Mouse (Mus musculus) mouse embryonic stem cell (cell line): Measurements from ENCODE around the gene Sh2d3c.

Source experiments
- in situ Hi-C, 2 experiments: fragments of 300-500 bp; cut with MboI; formaldehyde crosslinking; loops; 1 replicate in 1 of 2; 3 replicates in 1 of 2; pipeline ENCODE4 v1.14.3; 2019 to 2020; ENCODE audit warnings: low sequenced_read_pairs in 2 of 2, low pct_unique_long_range_greater_than_20kb in 1 of 2, mixed read lengths in 1 of 2; ENCODE audit not compliant: unreplicated experiment in 1 of 2

Gene Sh2d3c

DNA sequence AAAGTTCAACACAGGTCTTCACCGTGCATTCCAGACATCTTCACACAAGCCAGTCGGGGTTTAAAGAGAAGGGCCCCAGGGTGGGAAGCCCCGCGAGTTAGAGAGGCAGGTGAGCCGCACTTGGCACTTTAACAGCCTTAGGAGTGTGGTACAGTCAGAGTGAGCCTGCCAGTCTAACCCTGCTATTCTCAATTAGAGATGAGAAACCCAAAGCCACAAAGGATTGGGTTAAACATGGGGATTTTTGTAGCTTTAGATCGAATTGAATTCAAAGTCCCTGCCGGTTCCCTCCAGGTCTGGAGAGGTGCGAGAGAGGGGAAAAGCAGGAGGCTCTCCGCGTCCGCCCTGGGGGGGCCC, 20.0 kb downstream of the Sh2d3c start, which contains the start of gene 6330409D20Rik:
TSS of gene 6330409D20Rik (minus strand) at position 101 of the 357 bp plus-strand sequence.
- in situ Hi-C loops, result no loop called here

DNA sequence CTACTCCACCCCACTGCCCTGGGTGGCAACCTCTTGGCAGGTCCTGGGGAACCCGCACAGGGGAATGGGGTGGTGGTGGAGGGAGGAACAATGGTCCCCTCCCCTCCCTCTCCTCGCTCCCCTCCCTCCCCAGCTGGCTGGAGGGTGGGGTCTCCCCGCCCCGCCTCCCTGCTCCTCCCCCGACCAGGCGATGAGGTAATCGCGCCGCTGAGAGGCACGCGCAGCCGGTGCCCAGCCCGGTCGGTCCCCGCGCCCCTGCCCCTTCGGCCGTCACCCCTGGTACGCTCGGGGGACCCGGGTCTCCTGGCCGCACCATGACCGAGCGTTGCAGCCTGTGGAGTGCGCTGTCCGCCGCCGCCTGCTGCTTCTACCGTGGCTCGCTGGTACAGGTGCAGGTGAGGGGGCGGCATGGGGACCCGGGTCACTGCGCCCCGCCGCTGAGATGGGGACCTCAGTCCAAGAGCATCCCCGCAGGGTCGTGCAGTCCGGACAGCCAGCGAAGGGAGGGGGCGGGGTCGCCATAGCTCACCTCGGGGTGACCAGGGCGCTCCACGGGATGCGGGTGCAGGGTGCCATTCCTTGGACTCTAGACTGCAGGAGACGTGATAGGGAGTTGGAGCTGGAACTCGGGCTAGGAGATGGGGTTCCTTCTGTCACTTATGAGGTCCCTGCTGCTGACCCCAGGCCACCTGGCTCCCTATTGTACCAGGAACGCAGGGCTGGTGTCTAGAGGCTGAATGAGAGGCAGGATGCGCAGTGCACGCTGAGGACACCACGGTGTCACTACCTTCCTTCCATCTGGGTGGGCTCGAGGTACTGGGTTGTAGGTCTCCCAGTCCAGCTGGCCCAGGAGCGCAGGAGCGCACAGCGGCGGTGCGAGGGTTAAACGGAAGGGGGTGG, 20.7 kb downstream of the Sh2d3c start:
- in situ Hi-C loops, result no loop called here

DNA sequence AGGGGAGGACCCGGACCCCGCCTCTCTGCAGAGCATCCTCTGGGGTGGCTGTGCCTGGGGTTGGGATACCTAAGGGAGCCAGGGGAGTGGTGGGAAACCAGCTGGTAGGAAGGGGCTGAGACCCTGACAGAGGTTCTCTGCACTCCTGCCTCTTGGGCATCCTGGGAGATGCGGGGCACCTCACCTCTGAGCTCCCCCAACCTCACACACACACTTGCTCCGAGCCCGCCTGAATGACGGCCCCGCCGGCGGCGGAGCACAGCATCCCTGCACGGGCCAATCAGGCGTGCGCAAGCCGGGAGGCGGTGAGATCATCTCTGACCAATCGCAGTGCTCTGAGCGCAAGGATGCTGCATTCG, 21.3 kb downstream of the Sh2d3c start:
- in situ Hi-C loops, result no loop called here

DNA sequence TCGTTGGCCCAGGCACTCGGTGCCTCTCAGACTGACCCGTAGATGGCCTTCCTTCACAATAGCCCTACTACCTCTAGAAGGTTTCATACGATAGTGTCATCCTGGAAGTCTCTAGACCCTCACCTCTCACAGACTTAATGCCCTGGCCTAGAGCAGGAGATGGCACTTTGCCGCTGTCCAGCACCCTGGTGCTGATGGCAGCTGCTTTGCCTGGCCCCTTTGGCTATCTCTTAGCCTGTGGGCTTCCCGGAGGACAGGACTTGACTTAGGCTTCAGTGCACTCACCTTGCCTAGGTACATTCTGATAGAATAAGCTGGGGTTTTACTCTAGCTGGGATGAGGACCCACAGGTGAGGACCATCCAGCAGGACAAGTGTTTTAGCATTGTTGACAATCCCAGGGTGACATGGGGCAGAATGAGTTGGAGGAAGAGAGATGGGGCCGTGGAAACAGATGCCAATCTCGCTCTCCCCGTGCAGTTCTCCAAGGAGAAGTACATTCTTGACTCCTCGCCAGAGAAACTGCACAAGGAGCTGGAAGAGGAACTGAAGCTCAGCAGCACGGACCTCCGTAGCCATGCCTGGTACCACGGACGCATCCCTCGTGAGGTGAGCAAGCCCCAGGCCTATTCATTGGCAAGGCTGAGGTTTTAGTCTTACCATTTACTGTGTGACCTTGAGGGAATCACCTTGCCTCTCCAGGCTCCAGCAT, 23.6 kb downstream of the Sh2d3c start:
- in situ Hi-C loops, result no loop called here

DNA sequence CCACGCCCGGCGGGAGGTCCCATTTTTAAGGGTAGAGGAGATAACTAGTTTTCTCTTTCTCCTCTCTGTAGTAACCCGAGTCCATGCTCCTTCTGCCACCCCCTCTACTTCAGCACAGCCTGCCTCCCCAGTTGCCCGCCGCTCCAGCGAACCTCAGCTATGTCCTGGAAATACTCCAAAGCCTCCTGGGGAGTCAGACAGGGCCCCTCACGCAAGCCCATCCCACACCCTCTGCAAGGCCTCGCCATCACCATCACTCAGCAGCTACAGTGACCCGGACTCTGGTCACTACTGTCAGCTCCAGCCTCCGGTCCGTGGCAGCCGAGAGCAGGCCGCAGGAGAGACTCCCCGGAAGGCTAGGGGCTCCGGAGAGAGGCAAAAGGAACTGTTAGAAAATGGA, 28.2 kb downstream of the Sh2d3c start:
- in situ Hi-C loops, result no loop called here

DNA sequence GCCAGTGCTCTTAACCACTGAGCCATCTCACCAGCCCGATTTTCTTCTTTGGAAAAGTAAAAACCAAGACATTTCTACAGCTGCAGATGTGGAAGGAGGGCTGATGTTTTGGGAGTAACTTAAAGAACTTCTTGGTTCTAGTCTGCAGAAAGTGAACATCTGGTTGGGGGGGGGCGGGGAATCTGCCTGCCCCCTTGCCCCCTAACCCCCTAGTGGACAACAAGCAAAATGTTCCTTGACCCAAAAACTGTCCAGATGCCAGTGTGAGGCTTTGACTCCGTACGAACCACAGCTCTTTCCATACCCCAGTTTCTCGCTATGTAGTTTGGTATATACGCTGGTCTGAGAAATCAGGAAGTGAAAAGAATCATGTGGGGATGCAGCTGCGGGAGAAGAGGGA, 29.3 kb downstream of the Sh2d3c start:
- in situ Hi-C loops, result no loop called here

DNA sequence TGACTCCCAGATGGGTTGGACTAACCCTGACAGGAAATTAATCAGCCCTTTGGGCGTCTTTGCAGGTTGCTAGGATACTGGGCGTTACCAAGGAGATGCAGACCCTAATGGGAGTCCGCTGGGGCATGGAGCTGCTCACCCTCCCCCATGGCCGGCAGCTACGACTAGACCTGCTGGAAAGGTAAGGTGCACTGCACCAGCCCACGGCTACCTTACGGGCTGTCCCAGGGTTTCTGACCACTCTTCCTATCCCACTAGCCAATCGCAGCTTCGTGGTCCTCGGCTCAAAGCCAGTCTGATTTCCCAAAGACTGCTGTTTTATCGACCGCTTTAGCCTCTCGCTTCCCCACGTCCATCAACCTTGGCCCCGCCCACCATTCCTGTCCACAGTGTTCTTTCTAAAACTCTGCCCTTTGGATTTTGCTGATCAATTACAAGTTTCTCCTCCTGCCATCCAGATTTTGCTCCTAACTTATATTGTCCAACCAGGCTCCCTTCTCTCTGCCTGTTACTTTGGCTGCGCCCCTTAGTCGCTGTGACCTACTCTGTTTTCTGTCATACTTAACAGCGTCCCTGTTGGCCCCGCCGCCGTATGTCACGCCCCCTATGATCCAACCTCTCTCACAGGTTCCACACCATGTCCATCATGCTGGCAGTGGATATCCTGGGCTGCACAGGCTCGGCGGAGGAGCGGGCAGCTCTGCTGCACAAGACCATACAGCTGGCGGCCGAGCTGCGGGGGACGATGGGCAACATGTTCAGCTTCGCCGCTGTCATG, 30.2 kb downstream of the Sh2d3c start:
- in situ Hi-C loops, result no loop called here

DNA sequence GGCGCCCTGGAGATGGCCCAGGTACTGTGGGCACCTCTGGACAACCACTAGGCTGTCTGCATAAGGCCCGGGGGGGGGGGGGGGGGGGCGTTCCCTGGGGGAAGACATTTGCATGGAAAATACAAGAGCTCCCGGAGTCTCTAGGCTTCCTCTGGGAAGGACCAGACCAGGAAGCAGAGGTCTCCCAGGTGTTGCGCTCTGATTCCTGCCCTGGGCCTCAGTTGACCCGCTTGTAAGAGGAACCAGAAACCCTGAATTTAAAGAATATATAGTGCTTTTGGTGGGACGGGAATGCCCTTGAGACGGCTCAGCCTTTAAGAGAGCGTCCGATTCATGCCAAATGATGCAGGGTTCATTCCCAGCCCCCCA, 30.8 kb downstream of the Sh2d3c start:
- in situ Hi-C loops, result no loop called here

DNA sequence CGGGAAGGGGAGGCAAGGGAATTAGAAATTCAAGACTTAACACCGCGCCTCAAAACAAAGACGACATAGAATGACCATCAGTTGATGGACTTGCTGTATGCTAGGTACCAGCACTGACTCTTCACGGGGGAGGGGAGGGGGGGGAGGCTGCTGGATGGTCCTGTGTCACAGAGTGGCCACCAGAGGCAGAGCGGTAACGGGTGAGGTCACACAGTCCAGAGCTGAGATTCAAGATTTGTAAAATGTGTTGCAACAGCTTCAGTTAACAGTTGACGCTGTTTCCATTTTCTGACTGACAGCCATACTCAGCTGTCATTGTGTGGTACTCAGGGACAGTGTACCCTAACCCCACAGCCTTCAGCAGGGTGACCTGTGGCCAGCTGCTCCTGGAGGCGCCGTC, 31.3 kb downstream of the Sh2d3c start:
- in situ Hi-C loops, result no loop called here

DNA sequence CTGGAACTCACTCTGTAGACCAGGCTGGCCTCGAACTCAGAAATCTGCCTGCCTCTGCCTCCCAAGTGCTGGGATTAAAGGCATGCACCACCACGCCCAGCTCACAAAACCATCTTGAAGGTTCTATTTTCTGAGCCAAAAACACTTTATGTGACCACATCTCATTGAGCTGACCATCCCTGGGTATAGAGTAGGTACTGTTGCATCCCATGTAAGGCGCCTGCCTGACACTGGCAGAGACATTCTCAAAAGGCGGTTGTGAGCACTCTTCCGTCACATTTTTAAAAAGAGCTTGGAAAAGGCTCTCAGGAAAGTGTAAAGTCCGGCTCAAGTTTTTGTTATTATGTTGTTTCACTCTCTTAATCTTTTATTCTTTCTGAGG, 35.8 kb downstream of the Sh2d3c start:
- in situ Hi-C loops, result loop anchor here (5.0 kb wide), 1 partner anchor 44 kb away; the partner anchor contains the start of gene Cdk9 (in 2 of the 2)

DNA sequence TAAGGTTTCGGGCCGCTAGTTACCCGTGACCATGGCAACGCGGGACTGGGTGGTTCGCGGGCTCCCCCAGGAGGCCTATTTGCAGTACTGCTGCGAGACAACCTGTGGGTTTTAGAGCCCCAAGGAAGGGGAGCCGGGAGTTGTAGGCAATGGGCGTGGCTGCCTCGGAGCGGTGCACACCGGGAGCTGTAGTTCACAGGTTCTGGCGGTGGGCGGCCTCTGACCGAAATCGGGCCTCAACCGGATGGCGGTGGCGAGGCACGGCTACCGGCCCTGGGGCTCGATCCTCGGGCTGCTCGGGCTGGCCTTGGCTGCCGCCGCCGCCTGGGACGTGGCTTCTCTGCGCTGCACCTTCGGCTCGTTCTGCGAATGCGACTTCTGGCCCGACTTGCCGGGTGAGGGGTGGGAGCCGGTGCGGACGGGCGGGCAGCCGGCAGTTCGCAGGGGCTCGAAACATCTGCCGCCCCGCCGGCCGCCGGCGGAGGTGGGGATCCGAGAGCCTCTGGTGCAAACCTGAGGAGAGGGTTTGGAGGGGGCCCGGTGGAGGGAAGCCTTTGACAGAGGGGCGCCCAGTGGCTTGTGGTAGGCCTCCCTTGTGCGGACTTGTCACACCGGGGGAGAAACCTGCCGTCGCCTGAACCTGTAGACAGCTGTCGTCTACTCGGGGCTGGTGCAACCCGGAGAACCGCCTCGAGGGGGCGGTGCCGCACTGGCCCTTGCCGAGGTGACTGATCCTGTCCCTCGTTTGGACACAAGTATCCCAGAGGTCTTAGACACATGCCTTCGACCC, 36.4 kb downstream of the Sh2d3c start, which contains the start of gene Tor2a:
TSS of gene Tor2a (plus strand) at position 179 of the 790 bp plus-strand sequence.
- in situ Hi-C loops, result loop anchor here (5.0 kb wide), 1 partner anchor 45 kb away; the partner anchor contains the start of gene Cdk9 (in 2 of the 2)

DNA sequence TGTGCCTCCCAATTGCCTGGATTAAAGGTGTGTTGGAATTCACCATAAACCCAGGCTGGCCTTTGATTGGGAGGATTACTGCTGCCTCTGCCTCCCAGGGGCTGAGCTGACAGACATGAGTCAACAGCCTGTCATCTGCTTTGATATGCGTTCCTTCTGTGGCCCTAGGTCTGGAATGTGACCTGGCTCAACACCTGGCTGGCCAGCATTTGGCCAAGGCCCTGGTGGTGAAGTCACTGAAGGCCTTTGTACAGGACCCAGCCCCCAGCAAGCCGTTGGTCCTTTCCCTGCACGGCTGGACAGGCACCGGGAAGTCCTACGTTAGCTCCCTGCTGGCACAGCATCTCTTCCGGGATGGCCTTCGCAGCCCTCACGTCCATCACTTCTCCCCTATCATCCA, 37.6 kb downstream of the Sh2d3c start:
- in situ Hi-C loops, result loop anchor here (5.0 kb wide), 1 partner anchor 46 kb away; the partner anchor contains the start of gene Cdk9 (in 2 of the 2)

DNA sequence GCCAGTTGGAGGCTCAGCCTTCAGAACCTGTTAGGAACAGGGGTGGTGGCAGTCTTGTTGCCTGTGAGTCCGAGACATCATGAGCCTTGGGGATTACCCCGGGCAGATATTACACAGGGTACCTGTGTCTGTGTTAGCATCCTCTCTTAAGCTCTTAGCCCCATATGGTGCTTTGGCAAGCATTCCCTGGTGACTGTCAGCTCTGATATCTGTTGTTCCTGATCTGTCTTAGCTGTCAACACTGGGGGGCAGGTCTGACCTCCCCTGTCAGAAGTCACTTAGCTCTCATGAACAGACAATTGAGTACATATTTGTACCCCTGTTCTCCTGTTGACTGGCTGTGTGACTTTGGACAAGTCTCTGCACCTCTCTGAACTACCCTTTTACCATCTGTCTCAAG, 38.1 kb downstream of the Sh2d3c start:
- in situ Hi-C loops, result loop anchor here (5.0 kb wide), 1 partner anchor 47 kb away; the partner anchor contains the start of gene Cdk9 (in 2 of the 2)

DNA sequence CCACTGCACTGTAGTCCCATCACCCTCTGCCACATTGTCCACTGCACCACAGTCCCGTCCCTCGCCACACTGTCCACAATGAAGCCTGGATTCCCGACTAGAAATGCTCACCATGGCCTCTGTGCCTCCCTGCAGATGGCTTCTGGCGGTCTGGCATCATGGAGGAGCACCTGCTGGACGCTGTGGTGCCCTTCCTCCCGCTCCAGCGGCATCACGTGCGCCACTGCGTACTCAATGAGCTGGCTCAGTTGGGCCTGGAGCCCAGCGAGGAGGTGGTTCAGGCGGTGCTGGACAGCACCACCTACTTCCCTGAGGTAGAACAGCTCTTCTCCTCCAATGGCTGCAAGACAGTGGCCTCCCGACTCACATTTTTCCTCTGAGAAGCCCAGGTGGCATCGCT, 40.5 kb downstream of the Sh2d3c start:
- in situ Hi-C loops, result no loop called here

DNA sequence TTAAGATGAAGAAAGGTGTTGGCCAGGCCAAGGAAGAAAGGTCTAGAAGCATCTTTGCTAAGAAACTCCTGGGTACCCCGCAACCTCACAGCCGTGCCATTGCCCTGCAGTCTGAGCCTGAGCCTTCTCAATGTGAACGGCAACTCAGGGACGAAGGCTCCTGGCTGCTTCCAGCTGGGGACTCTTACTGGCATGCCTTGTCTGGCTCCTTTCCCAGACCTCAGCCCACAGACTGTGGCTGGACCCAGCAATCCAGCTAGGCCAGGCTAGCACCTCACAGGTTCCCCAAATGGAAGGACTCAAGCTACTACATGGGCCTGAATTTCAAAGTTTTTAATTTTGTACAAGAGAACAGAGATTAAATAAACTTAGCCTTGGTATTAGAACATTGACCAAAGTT, 41.0 kb downstream of the Sh2d3c start:
- in situ Hi-C loops, result no loop called here

DNA sequence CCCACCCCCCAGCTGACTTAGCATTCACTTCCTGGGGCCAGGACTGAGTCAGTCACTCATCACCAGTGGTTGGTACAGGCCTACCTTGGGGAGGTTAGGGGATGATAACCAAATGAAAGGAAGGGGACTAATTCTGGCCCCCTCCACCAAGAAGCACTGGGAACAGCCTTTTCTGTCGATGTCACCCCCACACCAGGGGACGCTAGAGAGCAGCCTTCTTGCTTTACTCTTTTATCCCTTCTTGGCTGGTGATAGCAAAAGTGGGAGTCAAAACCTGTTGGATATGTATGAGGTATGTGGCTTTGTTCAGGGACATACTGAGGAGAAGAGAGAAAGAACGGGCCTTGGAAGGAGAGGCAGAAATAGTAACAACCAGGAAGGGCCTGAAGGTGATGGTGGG, 42.5 kb downstream of the Sh2d3c start:
- in situ Hi-C loops, result no loop called here

DNA sequence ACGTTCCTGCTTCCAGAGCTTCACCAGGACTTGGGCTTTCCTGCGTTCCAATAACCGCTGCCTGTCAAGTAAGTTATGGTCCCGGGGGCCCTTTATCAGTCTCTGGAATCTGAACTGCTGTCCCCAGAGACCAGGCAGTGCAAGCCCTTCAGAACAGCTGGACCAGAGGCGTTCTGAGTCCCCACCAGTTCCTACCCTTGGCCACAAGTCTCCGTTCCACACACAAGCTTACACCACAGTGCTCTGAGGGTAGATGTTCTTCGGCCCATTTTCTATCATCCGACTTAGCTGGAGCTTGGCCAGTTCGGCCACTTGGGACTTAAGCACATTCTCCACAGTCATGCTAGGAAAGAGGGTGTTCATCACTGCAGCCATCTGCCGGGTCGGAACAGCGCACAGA, 46.4 kb downstream of the Sh2d3c start:
- in situ Hi-C loops, result no loop called here

DNA sequence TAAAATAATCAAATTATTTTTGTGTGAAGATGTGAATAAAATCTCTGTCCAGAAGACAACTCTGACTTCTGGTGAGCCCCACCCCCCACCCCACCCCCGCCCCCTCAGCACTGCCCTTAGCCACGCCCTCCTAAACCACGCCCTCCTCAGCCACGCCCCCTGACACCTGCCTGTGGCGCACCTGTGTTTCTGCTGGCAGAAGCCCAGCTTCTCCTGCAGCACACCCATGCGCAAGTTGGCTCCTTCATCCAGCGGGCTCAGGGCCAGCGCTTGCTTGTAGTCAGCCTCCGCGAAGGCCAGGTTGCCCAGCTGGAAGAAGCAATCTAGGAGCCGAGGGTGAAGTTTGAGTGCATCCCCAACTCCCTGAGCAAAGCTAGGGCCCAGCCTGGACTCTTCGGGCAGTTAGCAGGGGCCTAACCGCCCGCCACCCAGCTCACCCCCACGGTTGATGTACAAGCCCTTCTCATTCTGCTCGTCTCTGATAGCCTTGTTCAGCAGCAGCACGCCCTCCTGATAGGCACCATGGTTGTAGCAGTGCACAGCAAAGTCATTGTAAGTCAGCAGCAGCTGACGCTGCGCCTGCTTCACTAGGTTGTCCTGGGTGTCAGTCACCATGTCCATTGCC, 47.9 kb downstream of the Sh2d3c start:
- in situ Hi-C loops, result no loop called here
